Mouse (Mus musculus): Measurements from ENCODE around the gene Ggt1. TPM values are rescaled to one million over a fixed set of nuclear protein-coding genes. Genes with fewer than 3 reads are reported as not detected.

The Ggt1 gene
- total RNA-seq (2023), result 1 to 10 TPM; 9.2 to 9.8 TPM

DNA sequence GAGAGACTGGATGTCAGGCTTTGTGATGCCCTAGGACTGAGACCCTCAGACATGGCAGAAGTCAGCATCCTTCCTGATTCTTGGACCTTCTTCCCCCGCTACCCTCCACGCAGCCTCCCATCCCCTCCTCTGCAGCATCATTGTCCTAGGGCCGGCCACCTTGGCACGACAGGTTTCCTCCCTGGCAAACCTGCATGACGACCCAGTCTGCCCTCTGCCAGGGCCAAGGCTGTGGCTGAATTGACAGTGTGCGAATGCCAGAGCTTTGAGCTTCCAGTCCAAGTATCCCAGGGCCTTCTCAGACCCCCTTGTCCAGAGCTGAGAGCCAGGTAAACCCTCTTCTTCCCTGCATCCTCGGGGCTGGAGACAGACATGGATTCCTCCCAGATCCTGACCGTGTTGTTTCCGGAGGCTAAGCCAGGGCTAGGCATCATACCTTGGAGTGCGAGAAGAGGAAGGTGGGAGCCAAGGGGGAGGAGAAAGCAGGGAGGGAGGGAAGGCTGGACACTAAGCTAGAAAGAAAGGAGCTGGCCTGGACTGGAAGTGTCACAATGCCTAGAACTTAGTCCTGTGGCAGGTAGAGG, at the start of gene Ggt1:
Ggt1 (plus strand) TSS at position 534 of the 584 bp plus-strand sequence.

DNA sequence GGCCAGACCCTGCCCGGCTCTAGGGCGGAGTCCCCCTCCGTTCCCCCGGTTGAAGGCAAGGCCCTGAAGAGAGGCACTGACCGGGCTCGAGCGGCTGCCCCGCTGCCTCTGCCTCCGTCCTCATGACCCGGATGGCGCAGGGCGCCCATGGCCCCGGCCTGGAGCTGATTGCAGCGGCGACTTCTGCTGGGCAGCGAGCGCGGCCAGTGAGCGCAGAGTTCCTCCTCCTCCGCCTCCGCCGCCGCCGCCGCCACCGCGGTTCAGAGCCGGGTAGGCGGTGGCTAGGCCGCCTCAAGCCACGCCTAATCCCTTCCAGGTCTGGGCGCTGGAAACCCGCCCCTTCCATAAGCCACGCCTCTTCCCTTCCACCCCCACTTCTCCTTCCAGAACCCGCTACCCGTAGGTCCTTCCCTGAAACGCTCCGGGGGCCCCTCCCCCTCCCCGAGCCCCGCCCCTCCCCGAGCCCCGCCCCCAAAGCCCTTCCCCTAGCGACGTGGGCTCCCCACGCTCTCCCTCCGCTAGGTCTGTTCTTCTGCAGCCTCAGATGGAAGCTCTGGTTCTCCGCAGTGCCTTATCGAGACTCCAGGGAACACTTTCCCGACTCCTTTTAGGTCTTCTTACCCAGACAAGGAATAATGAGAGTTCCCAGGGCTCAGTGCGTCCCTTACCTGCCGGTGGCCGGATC, 44.2 kb upstream of the Ggt1 start, which contains the start of gene Snrpd3:
Snrpd3 (plus strand) TSS at position 479 of the 685 bp plus-strand sequence.

GRCm38 (mm10) chr10:75517758-75518143, 43.7 kb upstream of the Ggt1 start, which contains the start of gene Gucd1:
Gene Gucd1, minus strand, starts transcription at chr10:75517972.

DNA sequence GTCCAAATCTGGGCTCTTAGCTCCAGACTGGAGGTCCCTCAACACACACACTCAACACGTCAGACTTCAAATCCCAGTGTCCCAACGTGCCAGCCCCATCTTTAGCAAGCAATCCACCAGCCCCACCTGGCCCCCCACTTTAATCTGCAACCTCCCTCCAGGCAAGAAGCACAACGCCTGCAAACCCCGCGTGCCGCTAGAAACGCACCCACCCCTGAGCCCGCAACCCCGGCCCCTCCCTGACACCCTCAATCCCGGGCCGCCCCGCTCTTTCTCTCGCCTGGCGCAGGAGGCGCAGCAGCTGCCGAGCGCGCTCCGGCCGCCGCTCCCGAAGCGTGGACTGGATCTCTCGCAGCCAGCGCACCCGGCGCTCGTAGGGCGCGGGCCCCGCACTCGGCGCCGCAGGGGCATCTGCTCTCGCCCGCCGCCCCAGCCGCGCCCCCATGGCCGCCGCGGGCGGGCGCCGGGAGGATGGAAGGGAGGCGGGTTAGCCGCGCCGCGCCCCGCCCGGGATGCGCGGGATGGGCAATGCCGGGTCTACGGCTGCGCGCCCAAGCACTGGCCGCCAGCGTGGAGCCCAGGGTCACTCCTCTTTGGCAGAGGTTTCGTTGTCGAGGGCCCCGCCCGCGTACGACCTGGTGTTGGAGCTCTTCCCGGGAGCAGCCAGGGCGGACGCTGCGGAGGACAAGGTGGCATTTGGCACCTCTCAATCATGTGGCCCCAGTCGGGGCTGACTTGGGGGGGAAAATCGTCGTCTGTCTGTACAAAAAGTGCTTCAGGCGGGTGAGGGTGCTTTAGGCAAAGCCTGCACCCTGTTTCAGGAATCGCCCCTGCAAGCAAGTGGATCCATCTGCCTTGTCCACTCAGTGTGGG, 1.5 kb upstream of the Ggt1 start, which contains the start of gene Lrrc75b:
Lrrc75b (minus strand) TSS at position 655 of the 873 bp plus-strand sequence.

DNA sequence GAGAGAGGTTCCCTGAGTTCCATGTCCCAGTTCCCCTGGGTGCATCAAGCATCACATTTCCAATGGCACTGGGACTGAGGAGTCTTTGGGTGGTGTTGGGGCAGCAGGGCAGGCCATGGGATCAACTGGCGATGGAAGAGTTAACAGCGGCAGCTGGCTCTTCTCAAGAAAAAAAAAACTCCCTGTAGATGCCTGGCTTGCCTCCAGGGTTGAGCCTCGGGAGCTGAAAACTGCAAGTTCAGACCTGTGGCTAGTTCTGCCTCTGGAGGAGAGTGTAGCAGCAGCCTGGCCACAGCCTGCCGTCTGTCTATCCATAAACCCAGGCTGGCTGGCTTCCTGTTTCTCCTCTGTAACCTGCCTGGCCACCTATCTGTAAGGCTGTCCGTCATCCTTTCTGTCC, 27.7 kb downstream of the Ggt1 start, which contains the start of gene Ggt5:
Ggt5 (plus strand) TSS at position 212 of the 400 bp plus-strand sequence.

Other genes starting within 250 kb of the Ggt1 start
- 1 to 10 TPM; 2.9 to 4.3 TPM for gene Adora2a, start 244.7 kb upstream of the Ggt1 start, total RNA-seq (2023)
- gene Upb1, start 160.5 kb upstream of the Ggt1 start, total RNA-seq (2023), result 1 to 10 TPM; 2.3 to 2.4 TPM
- 10 to 100 TPM; 54.4 to 59.8 TPM for gene Snrpd3, start 44.1 kb upstream of the Ggt1 start, total RNA-seq (2023)
- 10 to 100 TPM; 56.1 to 59.0 TPM for gene Gucd1, start 43.6 kb upstream of the Ggt1 start, total RNA-seq (2023)
- 1 to 10 TPM; 4.2 to 5.8 TPM for gene Lrrc75b, start 1.3 kb upstream of the Ggt1 start, total RNA-seq (2023)
- 10 to 100 TPM; 23.6 to 28.5 TPM for gene Ggt5, start 27.7 kb downstream of the Ggt1 start, total RNA-seq (2023)
- under 1 TPM; 0.88 to 0.89 TPM for gene Susd2, start 82.4 kb downstream of the Ggt1 start, total RNA-seq (2023)
- gene Cabin1, start 202.7 kb downstream of the Ggt1 start, total RNA-seq (2023), result 10 to 100 TPM; 64.4 to 64.5 TPM
- 10 to 100 TPM in 1 of 2 experiments, 1 to 10 TPM in 1; 9.8 to 11.7 TPM for gene Ddt, start 211.8 kb downstream of the Ggt1 start, total RNA-seq (2023)
- gene Gm20441, start 219.3 kb downstream of the Ggt1 start, total RNA-seq (2023), result not detected
- 1 to 10 TPM; 3.4 to 3.5 TPM for gene Gstt3, start 219.8 kb downstream of the Ggt1 start, total RNA-seq (2023)
- gene Gstt1, start 237.0 kb downstream of the Ggt1 start, total RNA-seq (2023), result 1 to 10 TPM in 1 of 2 experiments, not detected in 1; 2.6 TPM

Data from neutrophil, adult 59 days (primary cell).